Mouse (Mus musculus) MEL (cell line): ENCODE results near the gene Mettl11b. TPM values are rescaled to one million over a fixed set of nuclear protein-coding genes. Genes with fewer than 3 reads are reported as not detected.

ENCODE experiments used
- DNase-seq: peaks from one replicate; pipeline ENCODE4 v3.0.0; 2011; ENCODE audit warnings: low read depth, low spot score
- H3K27ac ChIP-seq: 2 replicates; pipeline ENCODE4 v1.5.1; 2012; ENCODE audit warnings: low read depth, mild to moderate bottlenecking, control low read depth, low read length, moderate library complexity; ENCODE audit not compliant: control insufficient read depth
- H3K27me3 ChIP-seq, 2 experiments: fragments of 150-350 bp in 1 of 2; sonication (generic) in 1 of 2; 2 replicates each; pipeline ENCODE4 v1.6.1; 2012; ENCODE audit warnings: low read length in 2 of 2, mild to moderate bottlenecking in 2 of 2, improper control_type of control experiment in 1 of 2, moderate library complexity in 1 of 2; ENCODE audit not compliant: insufficient read depth in 2 of 2, control insufficient read depth in 1 of 2
- H3K36me3 ChIP-seq, 2 experiments: 2 replicates each; pipeline ENCODE4 v1.6.1; 2012 to 2014; ENCODE audit warnings: low read length in 2 of 2, improper control_type of control experiment in 1 of 2, inconsistent platforms in 1 of 2, mild to moderate bottlenecking in 1 of 2; ENCODE audit not compliant: insufficient read depth in 2 of 2, control insufficient read depth in 1 of 2
- H3K4me1 ChIP-seq, 2 experiments: fragments of 150-350 bp in 1 of 2; sonication (generic) in 1 of 2; 2 replicates each; pipeline ENCODE4 v1.6.1; 2012; ENCODE audit warnings: low read length in 2 of 2, improper control_type of control experiment in 1 of 2, mild to moderate bottlenecking in 1 of 2; ENCODE audit not compliant: insufficient read depth in 2 of 2, control insufficient read depth in 1 of 2
- H3K4me3 ChIP-seq, 2 experiments: fragments of 150-350 bp in 1 of 2; sonication (generic) in 1 of 2; 2 replicates each; pipeline ENCODE4 v1.5.1; 2012; ENCODE audit warnings: low read depth in 2 of 2, low read length in 2 of 2, mild to moderate bottlenecking in 2 of 2, moderate library complexity in 2 of 2, control low read depth in 1 of 2, improper control_type of control experiment in 1 of 2; ENCODE audit not compliant: control insufficient read depth in 1 of 2, insufficient read depth in 1 of 2
- H3K79me2 ChIP-seq: 2 replicates; pipeline ENCODE4 v1.6.1; 2012; ENCODE audit warnings: mild to moderate bottlenecking, low read length, moderate library complexity; ENCODE audit not compliant: control insufficient read depth, poor library complexity, insufficient read depth
- H3K9ac ChIP-seq: 2 replicates; pipeline ENCODE4 v1.6.1; 2012; ENCODE audit warnings: low read depth, mild to moderate bottlenecking, control low read depth, low read length, moderate library complexity; ENCODE audit not compliant: control insufficient read depth, poor library complexity, severe bottlenecking
- H3K9me3 ChIP-seq: fragments of 150-350 bp; sonication (generic); replicated peaks from 2 replicates; pipeline ENCODE4 v1.6.1; 2012; ENCODE audit warnings: mild to moderate bottlenecking, low read length, improper control_type of control experiment, moderate library complexity; ENCODE audit not compliant: insufficient read depth
- ETS1 ChIP-seq: IDR thresholded peaks from 2 replicates; pipeline ENCODE4 v1.6.1; 2012; ENCODE audit warnings: low read depth, mild to moderate bottlenecking, inconsistent platforms, low read length, improper control_type of control experiment, moderate library complexity
- KAT2A ChIP-seq: conservative IDR thresholded peaks from 2 replicates; pipeline ENCODE4 v1.6.1; 2012; ENCODE audit warnings: low read depth, low read length, improper control_type of control experiment, inconsistent platforms
- MAX ChIP-seq: IDR thresholded peaks from 2 replicates; pipeline ENCODE4 v1.6.1; 2011; ENCODE audit warnings: low read length, improper control_type of control experiment
- MAZ ChIP-seq: IDR thresholded peaks from 2 replicates; pipeline ENCODE4 v1.6.1; 2012; ENCODE audit warnings: low read depth, mild to moderate bottlenecking, inconsistent platforms, low read length, improper control_type of control experiment
- MEF2A ChIP-seq: IDR thresholded peaks from 2 replicates; pipeline ENCODE4 v1.6.1; 2014; ENCODE audit warnings: low read depth, mild to moderate bottlenecking, inconsistent platforms, low read length, improper control_type of control experiment; ENCODE audit not compliant: poor library complexity, insufficient replicate concordance, severe bottlenecking; ENCODE audit errors: extremely low read depth
- MXI1 ChIP-seq: IDR thresholded peaks from 2 replicates; pipeline ENCODE4 v1.6.1; 2011; ENCODE audit warnings: mild to moderate bottlenecking, low read depth, low read length, improper control_type of control experiment
- MYC ChIP-seq: IDR thresholded peaks from 2 replicates; pipeline ENCODE4 v1.6.1; 2011; ENCODE audit warnings: low read depth, mild to moderate bottlenecking, low read length, improper control_type of control experiment, moderate library complexity
- POLR2A ChIP-seq, 2 experiments: IDR thresholded peaks; 2 replicates each; pipeline ENCODE4 v1.6.1; 2011 to 2012; ENCODE audit warnings: low read length in 2 of 2, mild to moderate bottlenecking in 2 of 2, control low read depth in 1 of 2, improper control_type of control experiment in 1 of 2, low read depth in 1 of 2, moderate library complexity in 1 of 2; ENCODE audit not compliant: control insufficient read depth in 1 of 2, insufficient read depth in 1 of 2, poor library complexity in 1 of 2
- SMC3 ChIP-seq: IDR thresholded peaks from 2 replicates; pipeline ENCODE4 v1.6.1; 2011; ENCODE audit warnings: low read depth, low read length, improper control_type of control experiment
- USF2 ChIP-seq, 2 experiments: IDR thresholded peaks; 2 replicates each; pipeline ENCODE4 v1.6.1; 2011 to 2012; ENCODE audit warnings: improper control_type of control experiment in 2 of 2, low read length in 2 of 2, borderline replicate concordance in 1 of 2, inconsistent platforms in 1 of 2, low read depth in 1 of 2, mild to moderate bottlenecking in 1 of 2; ENCODE audit not compliant: insufficient read depth in 1 of 2
- ZC3H11A ChIP-seq: IDR thresholded peaks from 2 replicates; pipeline ENCODE4 v1.6.1; 2012; ENCODE audit warnings: low read depth, mild to moderate bottlenecking, inconsistent platforms, low read length, improper control_type of control experiment
- polyA plus RNA-seq, 2 experiments: library from polyadenylated mRNA; stranded (reverse) in 1 of 2; unstranded in 1 of 2; fragments of >175 nt in 1 of 2; fragments of >200 nt in 1 of 2; gene quantifications; 2 replicates each; pipeline versions ENCODE4 v1.2.1 to v1.2.4; 2012; ENCODE audit warnings: low replicate concordance in 2 of 2, low read depth in 1 of 2; ENCODE audit not compliant: insufficient read length in 2 of 2, insufficient read depth in 1 of 2, missing spikeins in 1 of 2
- total RNA-seq: library from RNA; depleted of rRNA; stranded (reverse); fragments of 300-350 nt; gene quantifications from 2 replicates; pipeline ENCODE4 v1.2.3, GENCODE M21; 2012

Mettl11b gene
- total and polyA plus RNA-seq, 3 experiments: not detected

GRCm38 (mm10) chr1:163671326-163671725 is 53.7 kb downstream of the Mettl11b start:
- Histone ChIP-seq H3K36me3 (no peaks in the 10 kb centered on the region), H3K4me3 (no peak overlapping the region), H3K27ac (no peak overlapping the region), H3K9me3 (no peaks in the 10 kb centered on the region), H3K27me3 (no peaks in the 10 kb centered on the region), H3K9ac (no peak overlapping the region)
- TF ChIP-seq MXI1: no peak
- no peak for TF ChIP-seq ZC3H11A
- TF ChIP-seq KAT2A: no peak
- no peak for TF ChIP-seq USF2 (IDR thresholded peaks at IDR 0.05; ENCODE audit: borderline replicate concordance in 1 of 2, insufficient read depth in 1 of 2, low read depth in 1 of 2, low read length in 2 of 2)
- TF ChIP-seq ETS1: no peak
- TF ChIP-seq MEF2A: no peak
- TF ChIP-seq, all 39 proteins: peak for 0
- no peaks in the 10 kb centered on the region for H3K79me2 ChIP-seq
- DNase-seq: no peak
- no peaks in the 10 kb centered on the region for H3K4me1 ChIP-seq

DNA sequence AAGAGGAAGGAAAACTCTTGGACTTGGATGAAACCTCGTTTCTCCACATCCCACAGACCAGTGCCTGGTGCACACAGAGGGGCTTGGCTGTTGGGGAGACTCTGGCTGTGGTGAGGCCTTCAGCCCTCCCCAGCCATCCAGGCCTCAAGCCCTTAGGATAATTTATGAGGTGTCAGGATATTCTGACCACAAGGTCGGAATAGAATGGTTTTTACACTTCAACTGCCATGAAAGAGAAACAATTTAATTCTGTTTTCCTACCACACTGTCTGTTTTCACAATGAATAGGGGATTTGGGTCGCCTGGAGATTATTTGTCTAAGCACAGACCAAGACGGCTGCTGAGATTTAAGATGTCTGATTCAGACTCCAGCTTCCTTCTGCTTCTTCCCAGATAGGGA is 54.3 kb downstream of the Mettl11b start:
- TF ChIP-seq POLR2A (IDR thresholded peaks at IDR 0.05; ENCODE audit: control insufficient read depth in 1 of 2, insufficient read depth in 1 of 2, low read depth in 1 of 2, low read length in 2 of 2, poor library complexity in 1 of 2): no peak
- no peaks in the 10 kb centered on the region for H3K9me3 ChIP-seq
- no peak overlapping the region for H3K4me3 ChIP-seq
- no peaks in the 10 kb centered on the region for H3K4me1 ChIP-seq
- DNase-seq: no peak
- H3K27me3 ChIP-seq: no peaks in the 10 kb centered on the region
- no peak overlapping the region for H3K27ac ChIP-seq
- H3K9ac ChIP-seq: no peak overlapping the region
- H3K79me2 ChIP-seq: no peaks in the 10 kb centered on the region
- no peaks in the 10 kb centered on the region for H3K36me3 ChIP-seq

- H3K27me3 ChIP-seq: no peaks in the 10 kb centered on the region
- no peak for DNase-seq
- H3K36me3 ChIP-seq: no peaks in the 10 kb centered on the region
- H3K4me1 ChIP-seq: no peaks in the 10 kb centered on the region
- H3K4me3 ChIP-seq: no peak overlapping the region
- H3K9ac ChIP-seq: no peak overlapping the region
- TF ChIP-seq MEF2A (no peak), MAZ (no peak), MYC (no peak), MAX (no peak), SMC3 (no peak)
- TF ChIP-seq, all 39 proteins: peak for 0
- Histone ChIP-seq H3K27ac (no peak overlapping the region), H3K79me2 (no peaks in the 10 kb centered on the region), H3K9me3 (no peaks in the 10 kb centered on the region)
Measured at GRCm38 (mm10) chr1:163669936-163670335, 55.1 kb downstream of the Mettl11b start.
